Mouse (Mus musculus): ENCODE measurements around the gene Gm13696. TPM values are rescaled to one million over a fixed set of nuclear protein-coding genes. Genes with fewer than 3 reads are reported as not detected.
"Not testable (repeated sequence)": the region's sequence is repeated elsewhere in the genome, so short reads cannot be mapped to it uniquely, and the experiment has no call there.

Gene Gm13696
- polyA plus RNA-seq (2012; ENCODE audit: insufficient read depth, insufficient read length, missing spikeins), result not detected in 2 replicates

DNA sequence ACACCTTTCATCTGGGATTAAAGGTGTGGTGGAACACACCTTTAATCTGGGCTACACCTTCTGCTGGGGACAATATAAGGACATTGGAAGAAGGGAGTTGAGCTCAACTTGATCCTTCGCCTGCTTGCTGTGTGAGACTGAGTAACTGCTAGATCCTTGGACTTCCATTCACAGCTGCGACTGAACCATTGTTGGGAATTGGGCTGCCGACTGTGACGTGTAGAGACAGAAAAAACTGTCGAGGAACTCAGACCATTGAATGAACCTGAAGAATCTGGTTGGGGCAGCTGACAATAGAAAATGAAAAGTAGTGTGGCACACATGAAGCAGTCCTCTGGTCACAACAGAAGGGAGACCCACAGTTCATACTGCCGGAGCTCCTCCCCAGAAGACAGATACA is at the start of gene Gm13696:
Gene Gm13696 (plus strand): TSS at position 301 of the 400 bp plus-strand sequence.
- not testable (repeated sequence) for H3K27ac ChIP-seq (replicated peaks; ENCODE audit: low read depth, low read length); H3K4me3 ChIP-seq (ENCODE audit: insufficient read depth, low read depth, low read length); H3K4me1 ChIP-seq (ENCODE audit: control insufficient read depth, insufficient read depth, insufficient read length, low read length)

DNA sequence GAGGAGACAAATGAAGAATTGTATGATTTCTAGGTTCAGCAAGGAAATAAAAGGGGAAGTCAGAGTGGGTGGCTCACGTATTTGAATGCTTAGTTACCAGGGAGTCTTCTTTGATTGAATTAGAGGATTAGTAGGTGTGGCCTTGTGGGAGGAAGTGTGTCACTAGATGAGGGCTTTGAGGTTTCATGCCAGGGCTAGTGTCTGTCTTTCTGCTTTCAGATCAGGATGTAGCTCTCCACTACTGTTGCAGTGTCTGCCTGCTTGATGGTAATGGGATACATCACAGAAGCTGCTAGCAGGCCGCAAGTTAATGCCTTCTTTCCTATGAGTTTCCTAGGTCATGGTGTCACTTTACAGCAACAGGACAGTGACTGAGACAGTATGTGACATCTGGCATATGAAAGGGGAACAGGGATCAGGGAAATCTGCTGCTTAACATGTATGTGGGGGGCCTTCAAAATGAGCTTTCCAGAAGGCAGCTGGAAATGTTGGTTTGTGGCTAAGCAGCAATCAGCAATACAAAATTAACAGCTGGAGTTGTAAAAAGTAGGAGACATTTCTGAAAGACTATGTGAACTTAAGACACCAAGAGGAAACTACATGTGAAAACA is 43.3 kb upstream of the Gm13696 start:
- Histone ChIP-seq H3K27ac (replicated peaks; ENCODE audit: low read depth, low read length) (no peak overlapping the region), H3K4me1 (ENCODE audit: control insufficient read depth, insufficient read depth, insufficient read length, low read length) (no peaks in the 10 kb centered on the region), H3K4me3 (ENCODE audit: insufficient read depth, low read depth, low read length) (no peak overlapping the region)

GRCm38 (mm10) chr2:83940931-83941361 is 32.0 kb upstream of the Gm13696 start, which contains the start of gene Zswim2:
Gene Zswim2, minus strand, starts transcription at chr2:83941228.
- no peaks in the 10 kb centered on the region; the same call in 1 of the 2 replicates for H3K4me1 ChIP-seq (ENCODE audit: control insufficient read depth, insufficient read depth, insufficient read length, low read length)
- H3K27ac ChIP-seq (replicated peaks; ENCODE audit: low read depth, low read length), result no peak within 1 kb of the TSS
- H3K4me3 ChIP-seq (ENCODE audit: insufficient read depth, low read depth, low read length), result no peak within 1 kb of the TSS

DNA sequence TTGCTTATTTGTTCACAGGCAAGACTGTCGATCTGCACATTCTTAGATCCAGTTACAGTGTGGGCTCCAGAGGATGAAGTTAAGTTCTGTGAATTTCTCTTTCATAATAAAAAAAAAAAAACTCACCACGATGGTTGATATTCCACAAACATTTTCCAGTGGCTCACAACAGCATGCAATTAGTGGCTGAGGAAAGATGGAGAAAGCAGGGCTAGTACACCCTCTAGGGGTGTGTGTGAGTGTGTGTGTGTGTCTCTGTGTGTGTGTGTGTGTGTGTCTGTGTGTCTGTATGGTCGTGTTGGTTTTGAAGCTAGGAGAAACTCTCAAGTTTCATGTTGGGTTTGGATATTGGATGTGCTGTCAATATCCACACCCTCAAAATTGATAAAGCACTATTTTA is 31.5 kb upstream of the Gm13696 start:
- Histone ChIP-seq H3K27ac (replicated peaks; ENCODE audit: low read depth, low read length) (no peak overlapping the region), H3K4me3 (ENCODE audit: insufficient read depth, low read depth, low read length) (no peak overlapping the region), H3K4me1 (ENCODE audit: control insufficient read depth, insufficient read depth, insufficient read length, low read length) (no peaks in the 10 kb centered on the region; the same call in 1 of the 2 replicates)

DNA sequence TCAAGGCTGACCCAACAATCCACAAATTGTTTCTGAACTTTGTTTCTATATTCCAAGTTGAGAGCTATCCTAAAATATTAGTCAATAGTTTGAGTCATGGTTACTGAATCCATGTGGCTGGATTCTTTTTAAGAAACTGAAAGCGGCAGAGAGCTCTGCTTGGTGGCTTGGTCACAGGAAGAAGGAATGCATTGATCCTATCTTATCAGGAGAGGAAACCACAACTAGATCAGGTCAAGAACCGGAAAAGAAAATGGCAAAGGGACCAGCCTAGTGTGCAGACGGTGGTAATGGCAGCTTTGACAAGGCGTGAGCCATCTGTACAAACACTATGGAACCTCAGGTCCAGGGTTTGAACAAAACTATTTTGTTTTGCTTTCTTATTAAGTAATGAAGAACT is 31.1 kb upstream of the Gm13696 start:
- Histone ChIP-seq H3K4me1 (ENCODE audit: control insufficient read depth, insufficient read depth, insufficient read length, low read length) (no peaks in the 10 kb centered on the region; the same call in 1 of the 2 replicates), H3K4me3 (ENCODE audit: insufficient read depth, low read depth, low read length) (no peak overlapping the region), H3K27ac (replicated peaks; ENCODE audit: low read depth, low read length) (no peak overlapping the region)

GRCm38 (mm10) chr2:83955393-83955792 is 17.5 kb upstream of the Gm13696 start, which contains the start of gene Gm13698:
Gene Gm13698, plus strand, starts transcription at chr2:83955693.
- H3K4me1 ChIP-seq (ENCODE audit: control insufficient read depth, insufficient read depth, insufficient read length, low read length); H3K27ac ChIP-seq (replicated peaks; ENCODE audit: low read depth, low read length); H3K4me3 ChIP-seq (ENCODE audit: insufficient read depth, low read depth, low read length): not testable (repeated sequence)

DNA sequence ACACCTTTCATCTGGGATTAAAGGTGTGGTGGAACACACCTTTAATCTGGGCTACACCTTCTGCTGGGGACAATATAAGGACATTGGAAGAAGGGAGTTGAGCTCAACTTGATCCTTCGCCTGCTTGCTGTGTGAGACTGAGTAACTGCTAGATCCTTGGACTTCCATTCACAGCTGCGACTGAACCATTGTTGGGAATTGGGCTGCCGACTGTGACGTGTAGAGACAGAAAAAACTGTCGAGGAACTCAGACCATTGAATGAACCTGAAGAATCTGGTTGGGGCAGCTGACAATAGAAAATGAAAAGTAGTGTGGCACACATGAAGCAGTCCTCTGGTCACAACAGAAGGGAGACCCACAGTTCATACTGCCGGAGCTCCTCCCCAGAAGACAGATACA is 11.7 kb upstream of the Gm13696 start, which contains the start of gene Gm13693:
Gene Gm13693 (plus strand): TSS at position 301 of the 400 bp plus-strand sequence.
- H3K4me3 ChIP-seq (ENCODE audit: insufficient read depth, low read depth, low read length); H3K27ac ChIP-seq (replicated peaks; ENCODE audit: low read depth, low read length); H3K4me1 ChIP-seq (ENCODE audit: control insufficient read depth, insufficient read depth, insufficient read length, low read length): not testable (repeated sequence)

GRCm38 (mm10) chr2:83967013-83967412 is 5.9 kb upstream of the Gm13696 start, which contains the start of gene Gm13695:
Gene Gm13695, plus strand, starts transcription at chr2:83967313.
- not testable (repeated sequence) for H3K27ac ChIP-seq (replicated peaks; ENCODE audit: low read depth, low read length); H3K4me3 ChIP-seq (ENCODE audit: insufficient read depth, low read depth, low read length); H3K4me1 ChIP-seq (ENCODE audit: control insufficient read depth, insufficient read depth, insufficient read length, low read length)

- not testable (repeated sequence) for H3K27ac ChIP-seq (replicated peaks; ENCODE audit: low read depth, low read length)
Observed at GRCm38 (mm10) chr2:83978633-83979032, 5.7 kb downstream of the Gm13696 start, which contains the start of gene Gm13694. Gene Gm13694, plus strand, starts transcription at chr2:83978933.

DNA sequence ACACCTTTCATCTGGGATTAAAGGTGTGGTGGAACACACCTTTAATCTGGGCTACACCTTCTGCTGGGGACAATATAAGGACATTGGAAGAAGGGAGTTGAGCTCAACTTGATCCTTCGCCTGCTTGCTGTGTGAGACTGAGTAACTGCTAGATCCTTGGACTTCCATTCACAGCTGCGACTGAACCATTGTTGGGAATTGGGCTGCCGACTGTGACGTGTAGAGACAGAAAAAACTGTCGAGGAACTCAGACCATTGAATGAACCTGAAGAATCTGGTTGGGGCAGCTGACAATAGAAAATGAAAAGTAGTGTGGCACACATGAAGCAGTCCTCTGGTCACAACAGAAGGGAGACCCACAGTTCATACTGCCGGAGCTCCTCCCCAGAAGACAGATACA is 11.5 kb downstream of the Gm13696 start, which contains the start of gene Gm13697:
Gene Gm13697 (plus strand): TSS at position 301 of the 400 bp plus-strand sequence.
- not testable (repeated sequence) for H3K4me1 ChIP-seq (ENCODE audit: control insufficient read depth, insufficient read depth, insufficient read length, low read length); H3K4me3 ChIP-seq (ENCODE audit: insufficient read depth, low read depth, low read length); H3K27ac ChIP-seq (replicated peaks; ENCODE audit: low read depth, low read length)

More at GRCm38 (mm10) chr2:83978633-83979032, 5.7 kb downstream of the Gm13696 start, which contains the start of gene Gm13694:
- not testable (repeated sequence) for H3K4me1 ChIP-seq (ENCODE audit: control insufficient read depth, insufficient read depth, insufficient read length, low read length); H3K4me3 ChIP-seq (ENCODE audit: insufficient read depth, low read depth, low read length)

GRCm38 (mm10) chr2:83990253-83990652 is 17.3 kb downstream of the Gm13696 start, which contains the start of gene Gm13691:
Gene Gm13691, plus strand, starts transcription at chr2:83990553.
- not testable (repeated sequence) for H3K27ac ChIP-seq (replicated peaks; ENCODE audit: low read depth, low read length); H3K4me3 ChIP-seq (ENCODE audit: insufficient read depth, low read depth, low read length); H3K4me1 ChIP-seq (ENCODE audit: control insufficient read depth, insufficient read depth, insufficient read length, low read length)

DNA sequence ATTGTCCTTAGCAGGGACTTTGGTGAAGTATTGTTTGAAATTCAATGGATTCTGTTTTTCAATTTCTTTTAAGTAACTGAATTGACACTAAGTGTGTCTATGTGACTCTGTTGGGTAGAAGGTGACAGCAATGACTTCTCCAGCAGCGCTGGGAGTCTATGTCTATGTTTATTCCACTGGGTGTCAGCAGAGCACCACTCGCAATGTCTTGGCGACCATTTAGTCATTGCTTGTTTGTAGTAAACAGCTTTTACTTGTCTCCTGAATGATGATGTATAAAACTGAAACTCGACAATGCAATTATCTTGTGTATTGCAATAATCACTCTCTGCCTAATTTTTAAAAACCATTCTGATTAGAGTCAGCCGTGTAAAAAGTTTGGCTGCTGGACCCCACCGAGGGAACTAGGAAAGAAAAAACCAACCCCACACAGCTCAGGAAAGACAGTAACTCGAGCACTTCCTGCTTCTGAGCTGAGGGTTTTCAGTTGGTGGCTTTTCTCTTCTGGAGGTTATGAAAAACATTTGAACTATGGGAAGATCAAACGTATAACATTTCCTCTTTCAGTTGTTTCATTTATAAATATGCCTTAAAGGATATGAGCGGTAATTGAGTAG is 20.8 kb downstream of the Gm13696 start:
- not testable (repeated sequence) for H3K4me1 ChIP-seq (ENCODE audit: control insufficient read depth, insufficient read depth, insufficient read length, low read length); H3K27ac ChIP-seq (replicated peaks; ENCODE audit: low read depth, low read length); H3K4me3 ChIP-seq (ENCODE audit: insufficient read depth, low read depth, low read length)

DNA sequence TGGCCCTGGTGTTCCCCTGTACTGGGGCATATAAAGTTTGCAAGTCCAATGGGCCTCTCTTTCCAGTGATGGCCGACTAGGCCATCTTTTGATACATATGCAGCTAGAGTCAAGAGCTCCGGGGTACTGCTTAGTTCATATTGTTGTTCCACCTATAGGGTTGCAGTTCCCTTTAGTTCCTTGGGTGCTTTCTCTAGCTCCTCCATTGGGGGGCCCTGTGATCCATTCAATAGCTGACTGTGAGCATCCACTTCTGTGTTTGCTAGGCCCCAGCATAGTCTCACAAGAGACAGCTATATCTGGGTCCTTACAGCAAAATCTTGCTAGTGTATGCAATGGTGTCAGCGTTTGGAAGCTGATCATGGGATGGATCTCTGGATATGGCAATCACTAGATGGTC is 21.6 kb downstream of the Gm13696 start:
- not testable (repeated sequence) for H3K4me3 ChIP-seq (ENCODE audit: insufficient read depth, low read depth, low read length); H3K27ac ChIP-seq (replicated peaks; ENCODE audit: low read depth, low read length); H3K4me1 ChIP-seq (ENCODE audit: control insufficient read depth, insufficient read depth, insufficient read length, low read length)

- Histone ChIP-seq H3K4me3 (ENCODE audit: insufficient read depth, low read depth, low read length) (no peak overlapping the region), H3K4me1 (ENCODE audit: control insufficient read depth, insufficient read depth, insufficient read length, low read length) (peaks cover 2% of the 10 kb centered on the region), H3K27ac (replicated peaks; ENCODE audit: low read depth, low read length) (no peak overlapping the region)
Observed at GRCm38 (mm10) chr2:84008913-84009312, 36.0 kb downstream of the Gm13696 start.

- H3K27ac ChIP-seq (replicated peaks; ENCODE audit: low read depth, low read length), result no peak overlapping the region
- H3K4me3 ChIP-seq (ENCODE audit: insufficient read depth, low read depth, low read length), result no peak overlapping the region
- H3K4me1 ChIP-seq (ENCODE audit: control insufficient read depth, insufficient read depth, insufficient read length, low read length), result peaks cover 2% of the 10 kb centered on the region
Observed at GRCm38 (mm10) chr2:84009818-84010217, 36.9 kb downstream of the Gm13696 start.

Data from brown adipose tissue, adult 24 weeks (tissue).